Mouse (Mus musculus) hindbrain, embryonic 14.5 days (tissue): ENCODE measurements around the gene Celsr1. TPM values are rescaled to one million over a fixed set of nuclear protein-coding genes. Genes with fewer than 3 reads are reported as not detected.
"Not testable (repeated sequence)": the region's sequence is repeated elsewhere in the genome, so short reads cannot be mapped to it uniquely, and the experiment has no call there.

ENCODE experiments used
- ATAC-seq: fragments of 200-750 bp; cut with Nextera tagmentation; 2 replicates; pipeline ENCODE4 v1.8.0; 2017; ENCODE audit warnings: moderate number of reproducible peaks, mild to moderate bottlenecking, moderate TSS enrichment, moderate library complexity; ENCODE audit not compliant: low FRiP score
- DNase-seq: peaks from one replicate; pipeline ENCODE4 v3.0.0-alpha.2; 2015; ENCODE audit warnings: low spot score
- H3K27ac ChIP-seq: fragments of 300-500 bp; sonication (generic); 2 replicates; pipeline ENCODE4 v1.5.1; 2014; ENCODE audit warnings: mild to moderate bottlenecking, moderate library complexity
- H3K27me3 ChIP-seq: fragments of 300-500 bp; sonication (generic); 2 replicates; pipeline ENCODE4 v1.6.1; 2014; ENCODE audit warnings: mild to moderate bottlenecking, low read length, mixed read lengths; ENCODE audit not compliant: control insufficient read depth, insufficient read depth
- H3K36me3 ChIP-seq: fragments of 300-500 bp; sonication (generic); replicated peaks from 2 replicates; pipeline ENCODE4 v1.6.1; 2014; ENCODE audit not compliant: control insufficient read depth, insufficient read depth
- H3K4me1 ChIP-seq: fragments of 300-500 bp; sonication (generic); replicated peaks from 2 replicates; pipeline ENCODE4 v1.6.1; 2014; ENCODE audit warnings: antibody characterized with exemption, low read length, mixed read lengths; ENCODE audit not compliant: control insufficient read depth, insufficient read depth
- H3K4me2 ChIP-seq: fragments of 300-500 bp; sonication (generic); replicated peaks from 2 replicates; pipeline ENCODE4 v1.6.1; 2014; ENCODE audit warnings: mild to moderate bottlenecking, moderate library complexity
- H3K4me3 ChIP-seq: fragments of 300-500 bp; sonication (generic); replicated peaks from 2 replicates; pipeline ENCODE4 v1.5.1; 2014; ENCODE audit warnings: mild to moderate bottlenecking, low read length
- H3K9ac ChIP-seq: fragments of 300-500 bp; sonication (generic); 2 replicates; pipeline ENCODE4 v1.6.1; 2014
- H3K9me3 ChIP-seq: fragments of 300-500 bp; sonication (generic); 2 replicates; pipeline ENCODE4 v1.6.1; 2016; ENCODE audit warnings: low read length; ENCODE audit not compliant: control insufficient read depth
- WGBS: fragments of 180-500 bp; shearing (Covaris S2); extraction: QIAGEN DNeasy Blood & Tissue Kit; methylation state at CpG from one replicate; pipeline ENCODE4 v1.1.7; 2014; 5-methylcytosine and 5-hydroxymethylcytosine counted together
- polyA plus RNA-seq: library from polyadenylated mRNA; unstranded; fragments of >200 nt; fragmentation: Nextera tagmentation; extraction: Ambion mirVana; gene quantifications from 2 replicates; pipeline ENCODE4 v1.2.1, GENCODE M21; 2014

Celsr1 gene
- polyA plus RNA-seq, 1 experiment from 2014 or later = 2.4 TPM

GRCm38 (mm10) chr15:86058931-86059834, 25.6 kb upstream of the Celsr1 start:
- Histone ChIP-seq H3K4me3 (peak overlapping the region; percentile 97), H3K27me3 (no peaks in the 10 kb centered on the region), H3K27ac (peak overlapping the region; percentile 97), H3K36me3 (no peaks in the 10 kb centered on the region), H3K9ac (peak overlapping the region; percentile 99), H3K4me2 (peak overlapping the region; percentile 90), H3K9me3 (no peaks in the 10 kb centered on the region), H3K4me1 (peaks cover 39% of the 10 kb centered on the region)
- under 1% methylated on average over 49 of the region's 49 CpGs for WGBS
- ATAC-seq (peak; percentile 72), DNase-seq (peak; percentile 60)

GRCm38 (mm10) chr15:86058394-86058915, 24.9 kb upstream of the Celsr1 start:
- Histone ChIP-seq H3K9me3 (no peaks in the 10 kb centered on the region), H3K4me2 (peak overlapping the region; percentile 90), H3K36me3 (no peaks in the 10 kb centered on the region), H3K27ac (peak overlapping the region; percentile 97), H3K4me1 (peaks cover 39% of the 10 kb centered on the region), H3K4me3 (peak overlapping the region; percentile 97), H3K9ac (peak overlapping the region; percentile 99), H3K27me3 (no peaks in the 10 kb centered on the region)
- ATAC-seq (peak; percentile 70), DNase-seq (peak; percentile 94)
- WGBS = 1% methylated on average over 46 of the region's 70 CpGs

- Histone ChIP-seq H3K9me3 (no peaks in the 10 kb centered on the region), H3K27ac (peak overlapping the region; percentile 97), H3K4me3 (peak overlapping the region; percentile 97), H3K36me3 (no peaks in the 10 kb centered on the region), H3K27me3 (no peaks in the 10 kb centered on the region), H3K4me1 (peaks cover 39% of the 10 kb centered on the region), H3K4me2 (peak overlapping the region; percentile 90), H3K9ac (peak overlapping the region; percentile 99)
- 6% methylated on average over 7 of the region's 7 CpGs for WGBS
- ATAC-seq (no peak; the same call in 1 of the 2 replicates), DNase-seq (no peak)
These were observed 24.3 kb upstream of the Celsr1 start for GRCm38 (mm10) chr15:86057908-86058307.

- Histone ChIP-seq H3K4me2 (peak within 1 kb of the TSS; percentile 90), H3K27me3 (no peaks in the 10 kb centered on the region), H3K36me3 (no peaks in the 10 kb centered on the region), H3K9me3 (no peaks in the 10 kb centered on the region), H3K4me1 (peaks cover 39% of the 10 kb centered on the region), H3K27ac (peak within 1 kb of the TSS; percentile 97), H3K4me3 (peak within 1 kb of the TSS; percentile 97), H3K9ac (peak within 1 kb of the TSS; percentile 99)
- 32% methylated on average over 6 of the region's 6 CpGs for WGBS
- DNase-seq = no peak
- no peak for ATAC-seq
These were observed 23.8 kb upstream of the Celsr1 start, which contains the start of gene Gramd4 for GRCm38 (mm10) chr15:86057413-86057812. Gene Gramd4, plus strand, starts transcription at chr15:86057695.

GRCm38 (mm10) chr15:86056221-86056760, 22.7 kb upstream of the Celsr1 start:
- 90% methylated on average over 5 of the region's 5 CpGs for whole genome bisulfite sequencing
- no peaks in the 10 kb centered on the region for H3K9me3 ChIP-seq
- H3K4me1 ChIP-seq = peaks cover 27% of the 10 kb centered on the region
- no peak overlapping the region for H3K4me2 ChIP-seq
- no peak for DNase-seq
- no peaks in the 10 kb centered on the region for H3K36me3 ChIP-seq
- no peaks in the 10 kb centered on the region for H3K27me3 ChIP-seq
- no peak overlapping the region for H3K27ac ChIP-seq
- H3K9ac ChIP-seq = no peak overlapping the region
- no peak overlapping the region for H3K4me3 ChIP-seq
- no peak for ATAC-seq

- H3K4me1 ChIP-seq = peaks cover 13% of the 10 kb centered on the region
- not testable (repeated sequence) for H3K4me3 ChIP-seq, H3K27ac ChIP-seq, H3K9me3 ChIP-seq, H3K9ac ChIP-seq, H3K27me3 ChIP-seq, DNase-seq, ATAC-seq, H3K36me3 ChIP-seq, H3K4me2 ChIP-seq
- 75% methylated on average over 3 of the region's 3 CpGs for WGBS
These were observed 21.3 kb upstream of the Celsr1 start for GRCm38 (mm10) chr15:86054861-86055260.

GRCm38 (mm10) chr15:86053890-86054536, 20.4 kb upstream of the Celsr1 start:
- Histone ChIP-seq H3K9me3 (no peaks in the 10 kb centered on the region), H3K27me3 (no peaks in the 10 kb centered on the region), H3K4me2 (no peak overlapping the region), H3K27ac (no peak overlapping the region), H3K4me1 (0 out of 2 replicates have a peak, but pooled peaks cover 8% of the 10 kb centered on the region), H3K9ac (no peak overlapping the region), H3K36me3 (no peaks in the 10 kb centered on the region), H3K4me3 (no peak overlapping the region)
- WGBS = 35% methylated on average over 2 of the region's 2 CpGs
- peak; percentile 25; the same call in 1 of the 2 replicates for ATAC-seq
- peak; percentile 94 for DNase-seq

- Histone ChIP-seq H3K4me1 (no peaks in the 10 kb centered on the region), H3K27ac (no peak overlapping the region), H3K4me2 (no peak overlapping the region), H3K9ac (no peak overlapping the region), H3K9me3 (no peaks in the 10 kb centered on the region), H3K27me3 (no peaks in the 10 kb centered on the region), H3K4me3 (no peak overlapping the region), H3K36me3 (no peaks in the 10 kb centered on the region)
- WGBS = 61% methylated on average over 6 of the region's 6 CpGs
- DNase-seq (no peak), ATAC-seq (no peak)
These were observed 18.4 kb upstream of the Celsr1 start for GRCm38 (mm10) chr15:86051878-86052478.
